Mouse (Mus musculus): Measurements from ENCODE around the gene Ly6c2. TPM values are rescaled to one million over a fixed set of nuclear protein-coding genes. Genes with fewer than 3 reads are reported as not detected.

Ly6c2 gene
- total RNA-seq (2023), result 18.6 TPM

GRCm38 (mm10) chr15:75111861-75112630 lies at the start of gene Ly6c2:
Gene Ly6c2 (minus strand): TSS chr15:75111970.

GRCm38 (mm10) chr15:75154940-75155339 lies 43.2 kb upstream of the Ly6c2 start, which contains the start of gene Ly6g:
Gene Ly6g (plus strand): TSS chr15:75155240.

Other genes starting within 250 kb of the Ly6c2 start
- not detected for gene 2010109I03Rik, start 214.9 kb downstream of the Ly6c2 start, total RNA-seq (2023)
- gene Ly6i, start 128.5 kb downstream of the Ly6c2 start, total RNA-seq (2023), result not detected
- 43.7 TPM for gene Ly6a, start 113.9 kb downstream of the Ly6c2 start, total RNA-seq (2023)
- 70.3 TPM for gene Ly6c1, start 63.1 kb downstream of the Ly6c2 start, total RNA-seq (2023)
- gene Ly6g, start 43.3 kb upstream of the Ly6c2 start, total RNA-seq (2023), result not detected
- not detected for gene BC025446, start 104.4 kb upstream of the Ly6c2 start, total RNA-seq (2023)
- not detected for gene Ly6f, start 156.5 kb upstream of the Ly6c2 start, total RNA-seq (2023)

Data from CD4-positive naive resting alpha-beta T cell, adult 76 days (primary cell).